Mouse (Mus musculus): ENCODE measurements around the gene Snx5. TPM values are rescaled to one million over a fixed set of nuclear protein-coding genes. Genes with fewer than 3 reads are reported as not detected.
A peak's percentile ranks its signal among the peaks of the same experiment; 100 is the strongest.

Gene Snx5
- total RNA-seq (2012; rRNA removed) (136 and 161 TPM in 2 replicates), polyA plus RNA-seq (2012; ENCODE audit: insufficient read depth in 1 of 2, insufficient read length in 2 of 2, low read depth in 1 of 2, low replicate concordance in 2 of 2, missing spikeins in 1 of 2) (100 to 1,000 TPM; 213 to 835 TPM)

GRCm38 (mm10) chr2:144270507-144271420 lies at the start of gene Snx5, which contains the start of gene Mgme1:
TSS of gene Snx5 (minus strand) at chr2:144270906.
TSS of gene Mgme1 (plus strand) at chr2:144270663.
- Histone ChIP-seq H3K9me3 (replicated peaks; ENCODE audit: insufficient read depth, low read length) (no peaks in the 10 kb centered on the region), H3K79me2 (ENCODE audit: control insufficient read depth, insufficient read depth, low read length, poor library complexity) (peaks cover 80% of the 10 kb centered on the region), H3K4me3 (ENCODE audit: control insufficient read depth in 1 of 2, insufficient read depth in 1 of 2, low read depth in 2 of 2, low read length in 2 of 2) (peak within 1 kb of the TSS; percentile 85 to 98), H3K27me3 (ENCODE audit: control insufficient read depth in 1 of 2, insufficient read depth in 2 of 2, low read length in 2 of 2) (no peaks in the 10 kb centered on the region), H3K27ac (ENCODE audit: control insufficient read depth, low read depth, low read length) (peak within 1 kb of the TSS; percentile 90), H3K36me3 (ENCODE audit: control insufficient read depth in 1 of 2, insufficient read depth in 2 of 2, low read length in 2 of 2) (peaks cover 2 to 43% of the 10 kb centered on the region in 2 experiments; a peak in 3 of 4 replicates), H3K4me1 (ENCODE audit: control insufficient read depth in 1 of 2, insufficient read depth in 2 of 2, low read length in 2 of 2) (peaks cover 3 to 15% of the 10 kb centered on the region in 2 experiments; a peak in 3 of 4 replicates), H3K9ac (ENCODE audit: control insufficient read depth, low read depth, low read length, poor library complexity, severe bottlenecking) (peak within 1 kb of the TSS; percentile 99)
- DNase-seq (ENCODE audit: low read depth, low spot score): peak; percentile 98
- no peak for TF ChIP-seq MYB (IDR thresholded peaks at IDR 0.05; ENCODE audit: low read depth, low read length)
- no peak for TF ChIP-seq MEF2A (IDR thresholded peaks at IDR 0.05; ENCODE audit: extremely low read depth, insufficient replicate concordance, low read depth, low read length, poor library complexity, severe bottlenecking)
- TF ChIP-seq EP300 (IDR thresholded peaks at IDR 0.05; ENCODE audit: low read depth in 1 of 2, low read length in 2 of 2): no peak
- no peak for TF ChIP-seq TAL1 (IDR thresholded peaks at IDR 0.05; ENCODE audit: low read length)
- peak in 1 of 3 experiments; percentile 12; a peak in 1 of 6 replicates for TF ChIP-seq CTCF (IDR thresholded peaks at IDR 0.05 in 2 of 3, conservative IDR thresholded peaks at IDR 0.05 in 1 of 3; ENCODE audit: control insufficient read depth in 1 of 3, insufficient read depth in 1 of 3, low read depth in 2 of 3, low read length in 3 of 3, poor library complexity in 1 of 3, severe bottlenecking in 1 of 3)
- TF ChIP-seq NRF1 (IDR thresholded peaks at IDR 0.05; ENCODE audit: insufficient read depth, low read depth, low read length, poor library complexity, severe bottlenecking): peak; percentile 62
- TF ChIP-seq CHD1 (IDR thresholded peaks at IDR 0.05; ENCODE audit: low read depth, low read length): no peak; the same call in 1 of the 2 replicates
- TF ChIP-seq MAFK (IDR thresholded peaks at IDR 0.05; ENCODE audit: borderline replicate concordance, low read depth, low read length): no peak
- no peak; the same call in 1 of the 2 replicates for TF ChIP-seq UBTF (IDR thresholded peaks at IDR 0.05; ENCODE audit: borderline replicate concordance, insufficient read depth, low read depth, low read length)
- TF ChIP-seq USF1 (IDR thresholded peaks at IDR 0.05; ENCODE audit: low read depth, low read length): peak; percentile 68
- TF ChIP-seq KAT2A (conservative IDR thresholded peaks at IDR 0.05; ENCODE audit: low read depth, low read length): peak; percentile 79
- TF ChIP-seq E2F4 (IDR thresholded peaks at IDR 0.05; ENCODE audit: borderline replicate concordance, low read depth, low read length): peak; percentile 94; the same call in 1 of the 2 replicates
- TF ChIP-seq TBP (IDR thresholded peaks at IDR 0.05; ENCODE audit: low read depth, low read length): peak; percentile 94
- TF ChIP-seq MAX (IDR thresholded peaks at IDR 0.05; ENCODE audit: low read length): peak; percentile 85
- TF ChIP-seq SMC3 (IDR thresholded peaks at IDR 0.05; ENCODE audit: low read depth, low read length): no peak
- TF ChIP-seq ZNF384 (IDR thresholded peaks at IDR 0.05; ENCODE audit: low read depth, low read length): no peak
- TF ChIP-seq MXI1 (IDR thresholded peaks at IDR 0.05; ENCODE audit: low read depth, low read length): peak; percentile 90
- peak; percentile 94 for TF ChIP-seq CHD2 (IDR thresholded peaks at IDR 0.05; ENCODE audit: low read length)
- peak; percentile 92 for TF ChIP-seq POLR2AphosphoS2 (IDR thresholded peaks at IDR 0.05; ENCODE audit: low read length)
- no peak for TF ChIP-seq ZC3H11A (IDR thresholded peaks at IDR 0.05; ENCODE audit: low read depth, low read length)
- no peak; the same call in 1 of the 2 replicates for TF ChIP-seq ELF1 (IDR thresholded peaks at IDR 0.05; ENCODE audit: low read depth, low read length)
- no peak for TF ChIP-seq USF2 (IDR thresholded peaks at IDR 0.05; ENCODE audit: borderline replicate concordance in 1 of 2, insufficient read depth in 1 of 2, low read depth in 1 of 2, low read length in 2 of 2)
- peak; percentile 72; the same call in 1 of the 2 replicates for TF ChIP-seq SIN3A (IDR thresholded peaks at IDR 0.05; ENCODE audit: low read length)
- TF ChIP-seq MAZ (IDR thresholded peaks at IDR 0.05; ENCODE audit: low read depth, low read length): peak; percentile 42; the same call in 1 of the 2 replicates
- TF ChIP-seq GABPA (IDR thresholded peaks at IDR 0.05; ENCODE audit: low read depth, low read length): no peak
- TF ChIP-seq NELFE (IDR thresholded peaks at IDR 0.05; ENCODE audit: low read depth, low read length): peak; percentile 99
- TF ChIP-seq TCF12 (IDR thresholded peaks at IDR 0.05; ENCODE audit: low read depth, low read length): peak; percentile 44; the same call in 1 of the 2 replicates
- peak; percentile 98 for TF ChIP-seq ZMIZ1 (IDR thresholded peaks at IDR 0.05; ENCODE audit: low read depth, low read length)
- peak; percentile 89 to 97 for TF ChIP-seq POLR2A (IDR thresholded peaks at IDR 0.05; ENCODE audit: control insufficient read depth in 1 of 2, insufficient read depth in 1 of 2, low read depth in 1 of 2, low read length in 2 of 2, poor library complexity in 1 of 2)
- TF ChIP-seq BHLHE40 (IDR thresholded peaks at IDR 0.05; ENCODE audit: borderline replicate concordance, low read depth, low read length): no peak
- TF ChIP-seq POLR2AphosphoS5 (IDR thresholded peaks at IDR 0.05; ENCODE audit: borderline replicate concordance, low read depth, low read length): 0 out of 2 replicates have a peak, but pooled peaks have one; percentile 28
- peak; percentile 81 for TF ChIP-seq MYC (IDR thresholded peaks at IDR 0.05; ENCODE audit: low read depth, low read length)
- TF ChIP-seq RCOR1 (IDR thresholded peaks at IDR 0.05; ENCODE audit: low read depth, low read length): no peak
- no peak for TF ChIP-seq ETS1 (IDR thresholded peaks at IDR 0.05; ENCODE audit: low read depth, low read length)
